Mouse (Mus musculus) gastrocnemius, postnatal 14 days (tissue): Measurements from ENCODE around the gene Helz. TPM values are rescaled to one million over a fixed set of nuclear protein-coding genes. Genes with fewer than 3 reads are reported as not detected.

Experiments used
- microRNA-seq, 2 experiments: library from miRNA; unstranded; fragments of <30 nt; microRNA quantifications; one replicate each; pipeline ENCODE4 v1.2.0; 2021
- total RNA-seq, 2 experiments: library from RNA; stranded (reverse); gene quantifications; 2 replicates each; pipeline ENCODE4 v1.2.3; 2021

The Helz gene
- total RNA-seq, 2 experiments from 2014 or later = 14.0 to 17.3 TPM

Small RNA genes lying within 50 kb of the gene (microRNA-seq; reads per million reads assigned to microRNA genes)
- gene Mir6932 = 0 to 0.32 reads per million in 2 experiments

Other genes with a start within 250 kb of the Helz start
- 10 to 100 TPM; 57.4 to 66.8 TPM for gene Pitpnc1, start 77.2 kb upstream of the Helz start, total RNA-seq
- gene Psmd12, start 68.4 kb upstream of the Helz start, total RNA-seq = 100 to 1,000 TPM; 105 to 106 TPM
- 100 to 1,000 TPM; 332 to 394 TPM for gene Cacng1, start 168.6 kb downstream of the Helz start, total RNA-seq
- under 1 TPM; 0.37 to 0.53 TPM for gene Cacng4, start 246.6 kb downstream of the Helz start, total RNA-seq